Mouse (Mus musculus) frontal cortex, postnatal 14 days (tissue): Measurements from ENCODE around the gene Rnf187.
"Not testable (repeated sequence)": the region's sequence is repeated elsewhere in the genome, so short reads cannot be mapped to it uniquely, and the experiment has no call there.

Experiments used
- DNase-seq, 2 experiments: peaks; one replicate each; pipeline ENCODE4 v3.0.0; 2022; ENCODE audit warnings: low spot score in 2 of 2

Gene Rnf187

DNA sequence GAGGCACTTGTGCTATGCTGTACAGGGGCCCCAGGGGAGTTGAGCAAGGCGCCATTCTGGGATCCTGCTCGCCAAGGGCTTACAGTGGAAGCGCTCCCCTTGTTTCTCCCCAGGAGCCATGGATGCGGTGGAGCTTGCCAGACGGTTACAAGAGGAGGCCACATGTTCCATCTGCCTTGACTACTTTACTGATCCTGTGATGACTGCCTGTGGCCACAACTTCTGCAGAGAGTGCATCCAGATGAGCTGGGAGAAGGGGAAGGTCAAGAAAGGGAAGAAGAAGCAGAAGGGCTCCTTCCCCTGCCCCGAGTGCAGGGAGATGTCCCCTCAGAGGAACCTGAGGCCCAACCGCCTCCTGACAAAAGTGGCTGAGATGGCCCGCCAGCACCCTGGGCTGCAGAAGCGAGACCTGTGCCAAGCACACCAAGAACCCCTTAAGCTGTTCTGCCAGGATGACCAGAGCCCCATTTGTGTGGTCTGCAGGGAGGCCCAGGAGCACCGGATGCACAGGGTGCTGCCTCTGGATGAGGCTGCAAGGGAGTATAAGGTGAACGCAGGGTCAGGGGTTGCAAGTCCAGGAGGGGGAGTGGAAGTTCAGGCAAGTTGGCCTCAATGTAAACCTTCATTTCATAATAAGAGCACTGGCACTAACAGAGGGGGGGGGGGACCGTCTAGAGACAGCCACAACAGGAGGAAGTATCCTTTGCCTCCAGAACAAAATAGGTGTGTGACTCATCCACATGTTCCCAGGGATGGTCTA lies 26.5 kb upstream of the Rnf187 start:
- DNase-seq: no peak

DNA sequence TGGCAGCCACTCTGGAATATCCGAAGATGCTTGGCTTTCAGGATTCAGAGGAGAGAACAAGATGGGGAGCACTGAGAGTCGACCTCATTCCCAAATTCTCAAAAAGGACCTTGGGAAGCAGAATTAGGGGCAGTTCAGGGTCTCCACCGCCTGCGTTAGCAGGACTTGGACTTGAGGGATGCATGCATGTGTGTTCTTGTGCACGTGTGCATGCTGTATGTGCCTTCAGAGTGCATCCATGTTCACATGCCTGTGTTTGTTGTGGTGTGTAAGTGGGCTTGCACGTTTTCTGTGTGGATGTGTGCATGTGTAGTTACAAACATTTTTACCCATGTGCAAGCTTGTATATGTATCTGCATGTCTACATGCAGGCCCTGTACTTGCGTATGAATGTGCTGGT lies 25.5 kb upstream of the Rnf187 start:
- DNase-seq: peak in 1 of 2 experiments; percentile 2

DNA sequence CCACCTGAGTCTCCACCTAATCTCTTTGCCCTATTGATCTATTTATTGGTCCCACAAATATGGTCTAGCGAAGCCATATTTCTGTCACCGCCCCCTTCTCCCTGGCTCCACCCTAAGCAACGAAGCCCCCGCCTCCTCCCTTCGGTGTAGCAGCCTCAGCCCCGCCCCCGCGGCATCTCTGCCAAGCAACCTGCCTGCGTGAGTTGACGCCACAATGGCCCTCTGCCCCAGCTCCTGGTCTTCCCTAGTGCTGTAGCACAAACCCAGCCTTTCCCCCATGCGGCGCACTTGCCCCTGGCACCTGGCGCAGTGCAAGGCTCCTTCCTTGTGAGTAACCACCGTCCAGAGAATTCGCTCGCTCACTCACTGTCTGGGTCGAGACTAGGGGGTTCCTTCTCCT lies 24.8 kb upstream of the Rnf187 start:
- DNase-seq: peak in 1 of 2 experiments; percentile 22

DNA sequence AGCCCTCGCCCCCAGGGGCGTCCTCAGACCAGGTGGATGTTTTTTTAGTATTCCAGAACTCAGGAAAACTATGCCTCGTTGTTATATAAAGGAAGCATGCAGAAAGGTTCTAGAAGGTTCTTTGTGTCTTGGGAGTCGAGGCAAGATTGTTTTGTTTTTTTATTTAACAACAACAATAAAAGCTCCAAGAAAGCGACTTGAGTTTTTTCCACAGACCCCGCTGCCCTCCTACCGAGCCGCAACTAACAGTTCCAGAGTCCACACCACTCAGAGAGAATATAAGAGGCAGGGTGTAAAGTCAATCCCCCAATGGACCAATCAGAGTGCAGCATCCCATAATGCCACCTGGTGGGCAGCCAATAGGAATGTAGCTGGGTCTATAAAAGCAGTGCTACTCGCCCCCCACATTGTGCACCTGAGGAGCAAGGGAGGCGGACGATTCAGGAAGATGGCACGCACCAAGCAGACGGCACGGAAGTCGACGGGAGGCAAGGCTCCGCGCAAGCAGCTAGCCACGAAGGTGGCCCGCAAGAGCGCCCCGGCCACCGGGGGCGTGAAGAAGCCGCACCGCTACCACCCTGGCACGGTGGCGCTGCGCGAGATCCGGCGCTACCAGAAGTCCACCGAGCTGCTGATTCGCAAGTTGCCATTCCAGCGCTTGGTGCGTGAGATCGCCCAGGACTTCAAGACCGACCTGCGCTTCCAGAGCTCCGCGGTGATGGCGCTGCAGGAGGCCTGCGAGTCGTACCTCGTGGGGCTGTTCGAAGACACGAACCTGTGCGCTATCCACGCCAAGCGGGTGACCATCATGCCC lies 22.9 kb upstream of the Rnf187 start:
- DNase-seq: peak in 1 of 2 experiments; percentile 10

DNA sequence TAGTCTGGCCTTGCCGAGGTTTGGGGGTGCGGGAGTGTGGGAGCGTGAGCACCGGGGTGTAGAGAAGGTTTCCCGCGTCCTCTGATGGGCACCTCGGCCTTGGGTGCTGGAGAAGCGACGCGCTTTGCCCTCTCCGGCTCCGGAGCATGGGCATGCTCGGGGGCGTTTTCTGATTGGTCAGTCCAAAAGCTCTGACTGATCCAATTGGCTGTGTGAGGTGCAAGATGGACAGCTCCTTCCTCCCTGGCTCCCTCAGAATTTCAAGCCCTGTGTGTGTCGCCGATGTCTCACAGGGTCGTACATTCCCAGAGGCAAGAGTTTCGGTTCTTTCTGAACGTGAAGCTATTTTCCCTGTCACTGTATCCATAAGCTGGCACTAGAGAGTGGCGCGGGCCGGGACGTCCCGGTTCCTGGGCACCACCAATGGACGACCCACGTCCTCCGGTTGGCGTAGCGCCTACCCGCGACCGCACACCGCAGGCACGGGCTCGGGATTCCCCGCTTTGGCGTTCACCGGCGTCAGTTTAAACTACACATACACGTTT lies 21.3 kb upstream of the Rnf187 start:
- peak in 1 of 2 experiments; percentile 71 for DNase-seq

DNA sequence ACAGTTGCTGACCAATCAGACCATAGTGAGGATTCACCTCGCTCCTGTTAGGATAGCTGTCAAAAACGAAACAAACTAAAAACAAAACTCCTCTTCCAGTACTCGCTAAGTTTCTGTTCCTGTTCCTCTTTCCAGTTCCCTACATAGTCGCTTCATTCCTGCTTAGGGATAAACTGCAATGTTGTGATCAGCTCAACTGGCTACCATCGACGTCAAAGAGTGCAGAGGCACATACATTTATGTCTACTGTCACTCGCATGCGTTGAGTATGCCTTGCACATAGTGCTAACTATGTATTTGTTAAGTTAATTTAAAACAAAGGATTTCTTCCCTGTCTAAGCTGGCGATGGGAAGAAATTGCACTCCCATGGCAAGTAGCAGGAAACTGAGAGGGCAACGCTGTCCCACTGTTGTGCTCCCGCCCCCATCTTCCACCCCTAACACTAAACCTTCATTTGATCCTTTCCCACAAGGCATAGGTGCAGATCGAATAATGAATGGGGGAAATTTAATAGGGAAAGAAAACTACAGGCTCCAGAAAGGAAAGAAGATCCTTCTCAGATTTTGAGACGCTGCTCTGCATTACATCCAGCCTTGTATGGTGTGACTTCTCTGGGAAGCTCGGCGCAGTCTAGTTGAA lies 20.6 kb upstream of the Rnf187 start:
- DNase-seq: no peak

DNA sequence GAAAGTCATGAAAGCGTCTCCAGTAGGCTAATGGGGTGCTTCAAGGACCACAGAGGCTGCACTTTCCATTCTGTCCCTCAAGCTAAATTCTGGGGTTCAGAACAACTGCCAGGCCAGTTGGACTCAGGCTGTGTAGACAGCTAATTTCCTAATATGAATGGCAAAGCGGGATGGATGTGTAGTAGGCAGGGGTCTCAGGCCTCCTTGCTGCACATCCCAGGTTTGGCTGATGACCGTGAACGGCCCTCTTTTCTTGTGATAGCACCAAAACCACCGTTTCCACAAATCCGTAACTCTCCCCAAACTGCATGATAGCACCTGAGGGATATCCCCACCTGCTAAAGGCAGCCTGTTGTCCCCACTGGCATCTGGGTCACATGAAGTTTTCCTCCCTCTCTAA lies 19.8 kb upstream of the Rnf187 start:
- DNase-seq: no peak

DNA sequence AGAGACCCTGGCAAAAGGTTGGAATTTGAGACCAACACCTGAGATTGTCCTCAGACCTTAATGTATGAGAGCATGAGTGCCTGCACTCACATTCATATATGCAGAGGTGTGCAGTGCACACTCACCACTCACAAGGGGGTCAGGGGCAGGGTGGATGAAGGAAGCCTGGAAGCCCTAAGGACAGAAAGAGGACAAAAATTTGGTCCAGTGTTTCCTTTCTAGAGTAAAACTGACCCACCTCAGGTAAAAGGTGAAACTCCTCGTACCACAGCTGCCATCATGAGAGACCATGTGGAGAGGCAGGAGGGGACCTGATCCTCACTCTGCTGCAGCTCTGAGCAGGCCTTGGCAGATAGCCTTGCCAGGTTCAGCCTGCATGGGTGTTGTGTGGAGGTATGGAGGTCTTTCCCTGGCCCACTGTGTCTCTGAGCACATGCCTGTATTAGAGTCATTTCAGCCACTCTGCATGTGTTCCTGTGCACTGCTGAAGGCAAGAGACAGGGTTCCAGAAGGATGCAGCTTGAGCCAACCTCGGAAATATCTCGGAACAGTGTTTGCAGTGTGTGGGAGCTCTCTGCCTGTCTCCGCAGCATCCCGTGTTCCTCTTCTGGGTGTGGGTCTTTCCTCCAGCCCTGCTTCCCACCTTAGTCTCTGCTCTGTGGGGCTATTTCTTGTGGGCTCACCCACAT lies 18.7 kb upstream of the Rnf187 start:
- DNase-seq: no peak

DNA sequence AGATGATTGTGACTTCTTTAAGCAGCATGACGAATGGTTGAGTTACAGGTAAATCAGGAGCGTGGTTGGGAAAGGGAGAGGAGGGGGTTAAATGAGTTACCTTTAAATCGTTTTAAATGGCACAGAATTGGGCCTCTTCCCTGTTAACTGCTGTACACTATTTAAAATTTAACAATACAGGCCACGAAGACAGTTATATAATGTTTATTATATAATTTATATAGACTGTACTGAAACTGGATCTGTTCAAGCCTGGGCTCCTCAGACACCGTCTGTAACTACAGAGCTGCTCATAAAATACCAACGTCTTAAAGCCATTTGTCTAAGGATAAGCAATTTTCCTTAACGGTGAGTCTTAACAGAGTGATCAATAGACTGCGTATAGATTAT lies 17.1 kb upstream of the Rnf187 start:
- no peak for DNase-seq

DNA sequence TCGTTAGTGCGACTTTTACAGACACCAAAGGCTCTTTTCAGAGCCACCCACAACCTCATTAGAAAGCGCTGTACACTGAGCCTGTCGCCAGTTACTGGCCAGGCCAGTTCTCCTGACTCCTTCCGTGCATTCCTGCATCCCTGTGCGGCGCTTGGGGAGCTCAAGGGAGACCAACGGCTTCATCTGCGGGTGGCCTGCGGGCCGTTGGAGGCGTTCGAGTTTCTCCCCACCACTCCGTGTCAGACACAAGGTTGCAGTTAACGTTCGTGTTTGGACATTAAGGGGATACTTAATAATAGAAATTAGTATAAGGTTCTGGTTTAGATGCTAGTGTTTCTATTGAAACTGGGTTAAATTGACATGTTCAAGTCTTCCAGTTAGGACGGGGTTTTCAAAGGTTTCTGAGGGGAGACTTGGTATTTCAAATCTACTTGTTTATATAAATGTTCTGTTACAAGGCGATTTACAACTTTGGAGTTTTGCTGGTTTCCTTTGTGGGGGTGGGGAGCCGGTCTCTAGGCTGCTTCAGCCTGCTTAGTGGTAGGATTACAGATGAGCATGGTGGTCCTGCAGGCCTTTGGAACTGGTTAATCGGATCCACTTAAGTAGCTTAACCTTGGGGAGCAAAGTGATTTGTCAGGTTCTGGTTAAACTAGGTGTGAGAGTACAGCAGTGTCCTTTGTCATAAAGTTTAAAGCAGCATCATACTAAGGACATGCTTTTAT lies 16.6 kb upstream of the Rnf187 start:
- DNase-seq: no peak

DNA sequence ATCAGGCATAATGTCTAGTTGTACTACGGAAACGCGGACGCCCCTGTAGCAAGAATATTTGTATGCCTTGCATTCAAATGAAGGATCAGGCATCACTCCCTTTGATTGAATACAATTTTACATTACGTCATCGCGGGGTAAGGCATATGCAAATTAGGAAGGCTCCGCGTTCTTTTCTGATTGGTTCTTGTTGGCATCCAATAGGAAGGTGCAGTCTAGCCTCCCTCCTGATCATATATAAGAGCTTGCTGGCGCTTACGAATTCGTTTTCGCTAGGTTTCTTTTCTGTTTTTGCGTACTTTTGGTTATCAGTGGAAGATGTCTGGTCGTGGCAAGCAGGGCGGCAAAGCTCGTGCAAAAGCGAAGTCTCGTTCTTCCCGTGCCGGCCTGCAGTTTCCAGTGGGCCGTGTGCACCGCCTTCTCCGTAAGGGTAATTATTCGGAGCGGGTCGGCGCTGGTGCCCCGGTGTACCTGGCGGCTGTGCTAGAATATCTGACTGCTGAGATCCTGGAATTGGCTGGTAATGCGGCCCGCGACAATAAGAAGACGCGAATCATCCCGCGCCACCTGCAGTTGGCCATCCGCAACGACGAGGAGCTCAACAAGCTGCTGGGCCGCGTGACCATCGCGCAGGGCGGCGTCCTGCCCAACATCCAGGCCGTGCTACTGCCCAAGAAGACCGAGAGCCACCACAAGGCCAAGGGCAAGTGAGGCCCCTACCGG lies 15.9 kb upstream of the Rnf187 start, which contains the start of the genes Hist3h2a and Trim17:
Gene Hist3h2a, plus strand, starts transcription at position 266 of the 723 bp plus-strand sequence.
Gene Trim17, plus strand, starts transcription at position 266 of the 723 bp plus-strand sequence.
- DNase-seq: peak; percentile 81 to 89

DNA sequence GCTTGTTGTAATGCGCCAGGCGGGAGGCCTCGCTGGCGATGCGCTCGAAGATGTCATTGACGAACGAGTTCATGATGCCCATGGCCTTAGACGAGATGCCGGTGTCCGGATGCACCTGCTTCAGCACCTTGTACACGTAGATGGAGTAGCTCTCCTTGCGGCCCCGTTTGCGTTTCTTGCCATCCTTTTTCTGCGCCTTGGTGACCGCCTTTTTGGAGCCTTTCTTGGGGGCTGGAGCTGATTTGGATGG lies 15.4 kb upstream of the Rnf187 start:
- not testable (repeated sequence) for DNase-seq

DNA sequence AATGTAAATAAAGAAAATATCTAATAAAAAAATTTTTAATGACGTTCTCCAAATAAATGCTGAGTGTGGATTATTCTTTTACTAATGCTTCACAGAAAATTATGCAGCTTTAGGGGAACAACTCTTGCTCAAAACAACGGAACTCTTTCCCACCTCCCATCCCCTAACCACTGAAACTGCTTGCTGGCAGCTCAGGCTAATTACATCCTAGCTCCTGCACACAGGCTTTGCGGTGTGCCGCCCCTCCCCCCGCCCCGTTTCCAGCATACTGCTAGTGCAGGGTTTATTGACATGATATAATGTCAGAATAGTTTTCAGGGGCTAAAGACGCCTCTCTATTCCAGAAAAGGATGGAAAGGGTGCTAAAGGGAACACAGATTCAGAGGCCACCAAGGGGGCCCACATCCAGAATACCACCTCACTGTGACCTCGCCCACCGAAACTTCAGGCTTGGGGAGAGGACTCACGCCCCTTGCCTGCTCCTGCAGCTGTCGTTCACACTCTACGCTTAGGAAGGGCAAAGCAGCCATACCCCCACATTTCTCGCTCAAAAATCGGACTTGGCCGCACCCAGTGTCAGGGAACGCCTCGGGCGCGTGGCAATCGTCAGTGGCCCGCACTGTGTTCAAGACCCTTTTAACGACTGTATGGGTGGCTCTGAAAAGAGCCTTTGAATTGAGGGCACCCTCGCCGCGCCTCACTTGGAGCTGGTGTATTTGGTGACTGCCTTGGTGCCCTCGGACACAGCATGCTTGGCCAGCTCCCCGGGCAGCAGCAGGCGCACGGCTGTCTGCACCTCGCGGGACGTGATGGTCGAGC lies 14.8 kb upstream of the Rnf187 start:
- DNase-seq: no peak

DNA sequence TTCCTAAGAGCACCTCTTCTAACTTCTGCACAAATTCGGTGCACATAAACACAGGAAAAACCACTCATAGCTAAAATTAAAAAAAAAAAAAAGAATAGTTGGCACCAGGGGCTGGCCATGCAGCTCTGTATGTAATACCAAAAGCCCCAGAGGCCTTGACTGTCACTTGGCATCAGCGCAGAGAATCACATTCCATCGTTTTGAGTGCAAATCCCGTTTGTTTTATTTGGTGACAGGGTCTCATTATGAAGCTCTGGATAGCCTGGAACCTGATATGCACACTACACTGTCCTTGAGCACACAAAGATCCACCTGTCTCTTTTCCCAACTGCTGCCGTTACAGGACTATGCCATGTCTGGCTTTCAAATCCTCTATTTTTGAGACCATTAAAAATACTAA lies 12.5 kb upstream of the Rnf187 start:
- no peak for DNase-seq

DNA sequence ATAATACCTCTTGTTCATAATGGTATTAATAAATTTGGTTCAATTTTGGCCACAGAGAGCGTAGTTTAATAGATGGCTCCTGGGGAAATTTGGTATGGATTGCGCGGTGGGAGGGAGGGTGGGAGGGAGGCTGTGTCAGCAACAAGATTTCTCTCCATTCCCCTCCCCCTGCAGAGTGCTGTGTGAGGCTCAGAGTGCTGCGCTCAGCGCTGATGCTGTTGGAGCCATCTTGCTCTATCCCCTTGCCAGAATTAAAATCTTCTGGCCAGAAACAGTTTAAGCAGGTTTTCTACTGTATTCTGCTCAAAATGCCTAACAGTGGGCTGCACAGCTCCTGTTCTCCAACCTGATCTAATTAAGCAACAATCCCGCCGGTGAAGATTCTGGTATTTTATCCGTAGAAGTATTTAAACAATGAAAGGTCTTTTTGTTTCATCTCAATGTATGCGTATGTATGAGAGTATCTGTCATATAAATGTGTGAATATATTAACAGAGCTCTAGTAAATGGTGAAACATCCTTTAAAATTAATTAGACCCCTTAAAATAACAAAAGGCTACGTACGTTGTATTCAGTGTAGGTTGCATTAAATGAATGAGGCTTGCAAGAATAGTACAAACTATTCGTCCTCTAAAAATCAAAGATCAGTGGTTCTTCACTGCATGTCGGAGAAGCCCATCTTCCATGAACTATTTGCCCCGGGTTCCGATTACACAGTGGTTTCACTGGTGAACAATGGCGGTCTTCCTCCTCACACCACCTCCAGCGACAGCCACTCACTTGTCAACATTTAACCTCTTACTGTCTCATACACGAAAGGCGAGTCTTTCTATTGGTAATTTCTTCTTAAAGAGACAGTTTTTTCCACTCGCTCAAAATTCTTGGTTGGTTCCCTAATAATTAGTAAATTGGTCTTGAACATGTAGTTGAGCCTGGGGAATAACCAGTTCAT lies 11.0 kb upstream of the Rnf187 start:
- DNase-seq: peak in 1 of 2 experiments; percentile 49

DNA sequence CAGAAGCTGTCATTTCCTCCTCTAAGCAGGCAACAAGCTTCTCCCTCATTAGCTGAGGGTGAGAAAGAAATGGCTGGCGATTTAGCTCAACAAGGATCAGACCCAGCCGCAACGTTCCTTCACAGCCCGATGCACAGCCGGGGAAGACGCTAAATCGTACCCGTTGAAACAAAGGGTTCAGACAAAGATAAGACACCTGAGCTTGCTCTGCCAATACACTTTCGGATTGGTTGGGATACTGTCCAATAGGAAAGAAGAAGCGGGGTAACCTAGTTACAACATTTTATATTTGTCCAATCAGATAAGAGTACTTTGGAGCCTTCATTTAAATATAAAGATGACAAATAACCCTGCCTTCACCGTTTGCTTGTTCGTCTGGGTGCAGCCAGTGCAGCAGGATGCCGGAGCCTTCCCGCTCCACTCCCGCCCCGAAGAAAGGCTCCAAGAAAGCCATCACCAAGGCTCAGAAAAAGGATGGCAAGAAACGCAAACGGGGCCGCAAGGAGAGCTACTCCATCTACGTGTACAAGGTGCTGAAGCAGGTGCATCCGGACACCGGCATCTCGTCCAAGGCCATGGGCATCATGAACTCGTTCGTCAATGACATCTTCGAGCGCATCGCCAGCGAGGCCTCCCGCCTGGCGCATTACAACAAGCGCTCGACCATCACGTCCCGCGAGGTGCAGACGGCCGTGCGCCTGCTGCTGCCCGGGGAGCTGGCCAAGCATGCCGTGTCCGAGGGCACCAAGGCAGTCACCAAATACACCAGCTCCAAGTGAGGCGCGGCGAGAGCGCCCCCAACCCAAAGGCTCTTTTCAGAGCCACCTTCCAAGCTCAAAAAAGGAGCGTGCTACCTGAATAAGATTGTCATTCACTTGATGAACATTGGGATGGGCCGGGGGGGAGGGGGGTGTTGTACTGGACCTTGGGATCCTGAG lies 10.1 kb upstream of the Rnf187 start, which contains the start of gene Hist3h2ba:
Gene Hist3h2ba, plus strand, starts transcription at position 379 of the 938 bp plus-strand sequence.
- DNase-seq: peak; percentile 73 to 75
